Mouse (Mus musculus) CH12.LX (cell line): ENCODE measurements around the gene Gas7. TPM values are rescaled to one million over a fixed set of nuclear protein-coding genes. Genes with fewer than 3 reads are reported as not detected.

Experiments used
- DNase-seq: peaks from one replicate; pipeline ENCODE4 v3.0.0-alpha.2; 2013; ENCODE audit errors: extremely low read depth
- H3K27ac ChIP-seq: 2 replicates; pipeline ENCODE4 v1.5.1; 2012; ENCODE audit warnings: low read depth, mild to moderate bottlenecking, control low read depth, moderate library complexity; ENCODE audit not compliant: insufficient read depth
- H3K27me3 ChIP-seq: replicated peaks from 2 replicates; pipeline ENCODE3; 2012; ENCODE audit warnings: inconsistent platforms
- H3K36me3 ChIP-seq, 2 experiments: replicated peaks in 1 of 2; 2 replicates each; pipeline versions ENCODE3 to v1.6.1; 2012; ENCODE audit warnings: inconsistent platforms in 1 of 2, low read length in 1 of 2, mild to moderate bottlenecking in 1 of 2, mixed read lengths in 1 of 2, moderate library complexity in 1 of 2; ENCODE audit not compliant: control insufficient read depth in 1 of 2, insufficient read depth in 1 of 2
- H3K4me1 ChIP-seq, 2 experiments: 2 replicates each; pipeline ENCODE4 v1.6.1; 2012; ENCODE audit warnings: inconsistent platforms in 1 of 2, moderate library complexity in 1 of 2; ENCODE audit not compliant: insufficient read depth in 2 of 2, control insufficient read depth in 1 of 2
- H3K4me2 ChIP-seq: 2 replicates; pipeline ENCODE4 v1.6.1; 2012; ENCODE audit warnings: low read depth, mild to moderate bottlenecking, control low read depth; ENCODE audit not compliant: poor library complexity, insufficient read depth, severe bottlenecking
- H3K4me3 ChIP-seq, 3 experiments: fragments of 150-350 bp in 1 of 3; sonication (generic) in 1 of 3; replicated peaks in 1 of 3; 2 replicates each; pipeline versions ENCODE3 to v1.5.1; 2011 to 2012; ENCODE audit warnings: low read depth in 2 of 3, low read length in 2 of 3, mild to moderate bottlenecking in 2 of 3, moderate library complexity in 2 of 3, control low read depth in 1 of 3, improper control_type of control experiment in 1 of 3, inconsistent platforms in 1 of 3, mixed read lengths in 1 of 3; ENCODE audit not compliant: poor library complexity in 1 of 3
- H3K79me2 ChIP-seq: replicated peaks from 2 replicates; pipeline ENCODE4 v1.6.1; 2012; ENCODE audit warnings: mild to moderate bottlenecking, moderate library complexity; ENCODE audit not compliant: control insufficient read depth, poor library complexity, insufficient read depth, severe bottlenecking; ENCODE audit errors: extremely low read depth
- H3K9ac ChIP-seq: 2 replicates; pipeline ENCODE4 v1.6.1; 2012; ENCODE audit warnings: low read depth, mild to moderate bottlenecking, control low read depth, moderate library complexity; ENCODE audit not compliant: insufficient read depth
- H3K9me3 ChIP-seq: replicated peaks from 2 replicates; pipeline ENCODE3; 2012; ENCODE audit warnings: low read length, inconsistent platforms, mixed read lengths
- BHLHE40 ChIP-seq: IDR thresholded peaks from 2 replicates; pipeline ENCODE4 v1.6.1; 2011; ENCODE audit warnings: mild to moderate bottlenecking, low read depth, low read length, improper control_type of control experiment
- CTCF ChIP-seq, 2 experiments: IDR thresholded peaks in 1 of 2; conservative IDR thresholded peaks in 1 of 2; 2 replicates each; pipeline ENCODE4 v1.5.1; 2011 to 2012; ENCODE audit warnings: low read depth in 2 of 2, low read length in 2 of 2, improper control_type of control experiment in 1 of 2, inconsistent platforms in 1 of 2, mild to moderate bottlenecking in 1 of 2, moderate library complexity in 1 of 2
- E2F4 ChIP-seq: IDR thresholded peaks from 2 replicates; pipeline ENCODE4 v1.6.1; 2011; ENCODE audit warnings: low read depth, low read length, improper control_type of control experiment; ENCODE audit not compliant: insufficient replicate concordance
- IRF4 ChIP-seq: IDR thresholded peaks from 2 replicates; pipeline ENCODE4 v1.6.1; 2014; ENCODE audit warnings: low read depth, mild to moderate bottlenecking, inconsistent platforms, low read length, improper control_type of control experiment
- MAFK ChIP-seq: IDR thresholded peaks from 2 replicates; pipeline ENCODE4 v1.6.1; 2011; ENCODE audit warnings: low read length, improper control_type of control experiment; ENCODE audit not compliant: insufficient replicate concordance
- MAX ChIP-seq: IDR thresholded peaks from 2 replicates; pipeline ENCODE4 v1.6.1; 2011; ENCODE audit warnings: low read length, improper control_type of control experiment
- MXI1 ChIP-seq: IDR thresholded peaks from 2 replicates; pipeline ENCODE4 v1.6.1; 2011; ENCODE audit warnings: mild to moderate bottlenecking, low read depth, low read length, improper control_type of control experiment
- MYC ChIP-seq: IDR thresholded peaks from 2 replicates; pipeline ENCODE4 v1.6.1; 2011; ENCODE audit warnings: low read depth, mild to moderate bottlenecking, improper control_type of control experiment, low read length
- NELFE ChIP-seq: IDR thresholded peaks from 2 replicates; pipeline ENCODE4 v1.6.1; 2011; ENCODE audit warnings: low read depth, low read length, improper control_type of control experiment
- NRF1 ChIP-seq: IDR thresholded peaks from 2 replicates; pipeline ENCODE4 v1.6.1; 2014; ENCODE audit warnings: low read depth, mild to moderate bottlenecking, inconsistent platforms, low read length, improper control_type of control experiment, moderate library complexity
- POLR2A ChIP-seq: IDR thresholded peaks from 2 replicates; pipeline ENCODE4 v1.6.1; 2011; ENCODE audit warnings: low read depth, mild to moderate bottlenecking, improper control_type of control experiment, low read length
- POLR2AphosphoS2 ChIP-seq: IDR thresholded peaks from 2 replicates; pipeline ENCODE4 v1.6.1; 2011; ENCODE audit warnings: low read depth, low read length, improper control_type of control experiment
- RAD21 ChIP-seq: IDR thresholded peaks from 2 replicates; pipeline ENCODE4 v1.6.1; 2011; ENCODE audit warnings: low read depth, mild to moderate bottlenecking, low read length, improper control_type of control experiment, moderate library complexity
- RCOR1 ChIP-seq: conservative IDR thresholded peaks from 2 replicates; pipeline ENCODE4 v1.6.1; 2012; ENCODE audit warnings: low read depth, mild to moderate bottlenecking, inconsistent platforms, low read length, improper control_type of control experiment
- SIN3A ChIP-seq: IDR thresholded peaks from 2 replicates; pipeline ENCODE4 v1.6.1; 2012; ENCODE audit warnings: low read length, improper control_type of control experiment, inconsistent platforms
- SMC3 ChIP-seq: IDR thresholded peaks from 2 replicates; pipeline ENCODE4 v1.6.1; 2011; ENCODE audit warnings: low read depth, low read length, improper control_type of control experiment
- TBP ChIP-seq: conservative IDR thresholded peaks from 2 replicates; pipeline ENCODE4 v1.6.1; 2011; ENCODE audit warnings: low read depth, low read length, improper control_type of control experiment
- TCF12 ChIP-seq: IDR thresholded peaks from 2 replicates; pipeline ENCODE4 v1.6.1; 2014; ENCODE audit warnings: low read depth, mild to moderate bottlenecking, inconsistent platforms, low read length, improper control_type of control experiment
- UBTF ChIP-seq: IDR thresholded peaks from 2 replicates; pipeline ENCODE4 v1.6.1; 2012; ENCODE audit warnings: low read depth, mild to moderate bottlenecking, inconsistent platforms, low read length, improper control_type of control experiment, moderate library complexity
- USF1 ChIP-seq: IDR thresholded peaks from 2 replicates; pipeline ENCODE4 v1.6.1; 2014; ENCODE audit warnings: low read depth, mild to moderate bottlenecking, inconsistent platforms, low read length, improper control_type of control experiment
- ZC3H11A ChIP-seq: IDR thresholded peaks from 2 replicates; pipeline ENCODE4 v1.6.1; 2012; ENCODE audit warnings: low read depth, mild to moderate bottlenecking, inconsistent platforms, low read length, improper control_type of control experiment
- ZKSCAN1 ChIP-seq: IDR thresholded peaks from 2 replicates; pipeline ENCODE4 v1.6.1; 2012; ENCODE audit warnings: low read depth, inconsistent platforms, low read length, improper control_type of control experiment, borderline replicate concordance
- dilution Hi-C: fragments of 300-500 bp; cut with MboI; formaldehyde crosslinking; loops from 2 replicates; pipeline ENCODE4 v1.14.3; 2020; ENCODE audit warnings: low sequenced_read_pairs; ENCODE audit not compliant: extremely low pct_unique_long_range_greater_than_20kb, extremely low pct_ligation_motif_present
- in situ Hi-C: fragments of 300-500 bp; cut with MboI; formaldehyde crosslinking; loops from 3 replicates; pipeline ENCODE4 v1.14.3; 2019; ENCODE audit warnings: low sequenced_read_pairs, low pct_ligation_motif_present, low pct_unique_long_range_greater_than_20kb, mixed read lengths
- polyA plus RNA-seq: library from polyadenylated mRNA; unstranded; fragments of >175 nt; gene quantifications from 2 replicates; pipeline ENCODE4 v1.2.1, GENCODE M21; 2012; ENCODE audit warnings: low read depth; ENCODE audit not compliant: insufficient read length
- total RNA-seq, 2 experiments: library from RNA; depleted of rRNA; stranded (reverse); fragments of 300-350 nt in 1 of 2; fragments of >200 nt in 1 of 2; gene quantifications; 2 replicates each; pipeline ENCODE4 v1.2.3; 2012 to 2014

The Gas7 gene
- total and polyA plus RNA-seq, 3 experiments, result 7.0 to 20.8 (median 7.0) TPM

GRCm38 (mm10) chr11:67651731-67652130 lies 196.5 kb downstream of the Gas7 start:
- no peak for DNase-seq
- Histone ChIP-seq H3K36me3 (peaks cover 3 to 49% of the 10 kb centered on the region in 2 experiments), H3K27me3 (no peaks in the 10 kb centered on the region), H3K9ac (no peak overlapping the region), H3K4me1 (peaks cover 21 to 57% of the 10 kb centered on the region in 2 experiments), H3K4me3 (no peak overlapping the region), H3K9me3 (no peaks in the 10 kb centered on the region), H3K4me2 (no peak overlapping the region), H3K27ac (no peak overlapping the region), H3K79me2 (no peaks in the 10 kb centered on the region)
- TF ChIP-seq NELFE, result no peak
- TF ChIP-seq USF1, result no peak
- no peak for TF ChIP-seq MAX
- TF ChIP-seq NRF1, result no peak
- TF ChIP-seq CTCF (conservative IDR thresholded peaks at IDR 0.05 in 1 of 2, IDR thresholded peaks at IDR 0.05 in 1 of 2; ENCODE audit: low read depth in 2 of 2, low read length in 2 of 2), result no peak
- TF ChIP-seq ZKSCAN1, result no peak
- no peak for TF ChIP-seq UBTF
- TF ChIP-seq IRF4, result no peak
- TF ChIP-seq SIN3A, result no peak
- TF ChIP-seq TCF12, result no peak
- TF ChIP-seq MXI1, result no peak
- TF ChIP-seq RCOR1, result no peak
- no peak for TF ChIP-seq POLR2AphosphoS2
- TF ChIP-seq POLR2A, result no peak
- dilution Hi-C loops (no loop called here), in situ Hi-C loops (no loop called here)

- Histone ChIP-seq H3K9ac (no peak overlapping the region), H3K4me1 (peaks cover 21 to 58% of the 10 kb centered on the region in 2 experiments), H3K36me3 (peaks cover 0 to 50% of the 10 kb centered on the region in 2 experiments), H3K4me2 (no peak overlapping the region), H3K4me3 (no peak overlapping the region), H3K27me3 (no peaks in the 10 kb centered on the region), H3K79me2 (no peaks in the 10 kb centered on the region), H3K9me3 (no peaks in the 10 kb centered on the region), H3K27ac (no peak overlapping the region)
- in situ Hi-C loops, result no loop called here
- dilution Hi-C loops, result no loop called here
- TF ChIP-seq IRF4, result peak; percentile 34; the same call in 1 of the 2 replicates
- TF ChIP-seq E2F4, result no peak
- TF ChIP-seq UBTF, result no peak
- peak; percentile 46 for TF ChIP-seq RAD21
- TF ChIP-seq MAX, result peak; percentile 76
- TF ChIP-seq CTCF (conservative IDR thresholded peaks at IDR 0.05 in 1 of 2, IDR thresholded peaks at IDR 0.05 in 1 of 2; ENCODE audit: low read depth in 2 of 2, low read length in 2 of 2), result peak; percentile 74 to 80
- peak; percentile 80 for TF ChIP-seq SMC3
- TF ChIP-seq NELFE, result 0 out of 2 replicates have a peak, but pooled peaks have one; percentile 20
- TF ChIP-seq RCOR1, result no peak
- peak; percentile 59; the same call in 1 of the 2 replicates for TF ChIP-seq BHLHE40
- TF ChIP-seq TBP, result no peak
- TF ChIP-seq USF1, result no peak
- peak; percentile 81; the same call in 1 of the 2 replicates for TF ChIP-seq MYC
- TF ChIP-seq MAFK, result no peak
- peak; percentile 7; the same call in 1 of the 2 replicates for TF ChIP-seq ZC3H11A
- peak; percentile 43 for DNase-seq
Measured at GRCm38 (mm10) chr11:67652194-67652892, 197.1 kb downstream of the Gas7 start.
